Mouse (Mus musculus) hindbrain, embryonic 16.5 days (tissue): ENCODE results near the gene Kcnd2. TPM values are rescaled to one million over a fixed set of nuclear protein-coding genes. Genes with fewer than 3 reads are reported as not detected.

Experiments
- ATAC-seq: fragments of 200-750 bp; cut with Nextera tagmentation; 2 replicates; pipeline ENCODE4 v1.8.0; 2017; ENCODE audit warnings: moderate TSS enrichment, moderate library complexity
- H3K27ac ChIP-seq: fragments of 300-500 bp; sonication (generic); 2 replicates; pipeline ENCODE4 v1.5.1; 2014; ENCODE audit warnings: low read depth, mild to moderate bottlenecking, control low read depth, low read length, moderate library complexity
- H3K27me3 ChIP-seq: fragments of 300-500 bp; sonication (generic); replicated peaks from 2 replicates; pipeline ENCODE4 v1.6.1; 2014; ENCODE audit warnings: low read length; ENCODE audit not compliant: control insufficient read depth, insufficient read depth
- H3K36me3 ChIP-seq: fragments of 300-500 bp; sonication (generic); 2 replicates; pipeline ENCODE4 v1.6.1; 2014; ENCODE audit warnings: mild to moderate bottlenecking, low read length, moderate library complexity, mixed read lengths; ENCODE audit not compliant: control insufficient read depth, insufficient read depth
- H3K4me1 ChIP-seq: fragments of 300-500 bp; sonication (generic); 2 replicates; pipeline ENCODE4 v1.6.1; 2014; ENCODE audit warnings: low read depth, low read length; ENCODE audit not compliant: control insufficient read depth, insufficient read depth
- H3K4me2 ChIP-seq: fragments of 300-500 bp; sonication (generic); 2 replicates; pipeline ENCODE4 v1.6.1; 2014; ENCODE audit warnings: mild to moderate bottlenecking, low read length, control low read depth, moderate library complexity
- H3K4me3 ChIP-seq: fragments of 300-500 bp; sonication (generic); 2 replicates; pipeline ENCODE4 v1.5.1; 2014; ENCODE audit warnings: mild to moderate bottlenecking, low read length, control low read depth, moderate library complexity
- H3K9ac ChIP-seq: fragments of 300-500 bp; sonication (generic); 2 replicates; pipeline ENCODE4 v1.6.1; 2014; ENCODE audit warnings: low read depth, mild to moderate bottlenecking, control low read depth, low read length, moderate library complexity
- H3K9me3 ChIP-seq: fragments of 300-500 bp; sonication (generic); 2 replicates; pipeline ENCODE4 v1.6.1; 2014; ENCODE audit warnings: mild to moderate bottlenecking, low read length, moderate library complexity; ENCODE audit not compliant: control insufficient read depth
- WGBS: fragments of 180-500 bp; shearing (Covaris S2); extraction: QIAGEN DNeasy Blood & Tissue Kit; methylation state at CpG from one replicate; pipeline ENCODE4 v1.1.7; 2014; 5-methylcytosine and 5-hydroxymethylcytosine counted together
- polyA plus RNA-seq: library from polyadenylated mRNA; unstranded; fragments of >200 nt; fragmentation: Nextera tagmentation; extraction: Ambion mirVana; gene quantifications from 2 replicates; pipeline ENCODE4 v1.2.1, GENCODE M21; 2015

Kcnd2 gene
- polyA plus RNA-seq, 1 experiment from 2014 or later: 30.3 TPM

DNA sequence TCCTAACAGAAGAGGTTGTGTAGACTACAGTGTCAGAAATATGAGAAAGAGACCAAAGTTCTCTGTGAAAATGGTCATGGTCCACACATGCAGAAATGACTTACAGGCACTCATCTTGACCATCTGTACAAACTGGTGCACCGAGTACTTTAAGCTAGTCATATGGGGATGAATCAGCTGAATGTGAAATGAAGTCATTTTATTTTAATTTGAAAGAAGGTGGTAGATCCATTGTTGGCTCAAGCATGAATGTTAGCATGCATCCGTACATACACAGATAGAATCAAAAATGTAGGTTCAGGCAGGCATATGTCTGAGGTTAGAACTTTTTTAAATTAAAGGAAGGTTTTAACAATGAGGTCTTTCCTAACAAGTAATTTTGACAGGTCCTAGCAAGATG lies 273.2 kb downstream of the Kcnd2 start:
- ATAC-seq: no peak

DNA sequence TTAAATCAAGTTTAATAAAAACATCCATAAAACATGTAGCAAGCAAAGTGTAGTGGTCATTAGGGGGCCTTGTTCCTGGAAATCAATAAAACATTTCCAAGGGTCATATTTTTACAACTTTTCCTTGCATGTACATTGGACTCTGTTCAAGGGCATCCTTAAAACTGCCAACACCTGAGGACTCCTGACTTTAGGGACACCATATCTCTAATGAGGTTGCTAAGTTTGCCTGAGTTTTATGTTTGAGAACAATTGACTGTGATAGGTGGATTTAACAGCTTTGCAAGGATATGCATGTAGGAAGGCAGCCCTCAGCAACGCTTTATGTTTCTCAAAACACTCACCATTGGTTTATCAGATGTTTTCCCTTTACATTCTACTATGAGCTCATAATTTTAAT lies 287.6 kb downstream of the Kcnd2 start:
- Histone ChIP-seq H3K4me3 (no peak overlapping the region), H3K4me2 (no peak overlapping the region), H3K4me1 (no peaks in the 10 kb centered on the region), H3K27ac (no peak overlapping the region), H3K9me3 (no peaks in the 10 kb centered on the region), H3K36me3 (no peaks in the 10 kb centered on the region), H3K9ac (no peak overlapping the region), H3K27me3 (no peaks in the 10 kb centered on the region)
- ATAC-seq: no peak
- 86% methylated on average over 1 of the region's 1 CpGs for WGBS

More for the DNA sequence above, 273.2 kb downstream of the Kcnd2 start:
- Histone ChIP-seq H3K27ac (no peak overlapping the region), H3K27me3 (no peaks in the 10 kb centered on the region), H3K36me3 (no peaks in the 10 kb centered on the region), H3K9me3 (peaks cover 4% of the 10 kb centered on the region; the same call in 1 of the 2 replicates), H3K4me3 (no peak overlapping the region), H3K9ac (no peak overlapping the region), H3K4me2 (no peak overlapping the region), H3K4me1 (no peaks in the 10 kb centered on the region)
- WGBS: 86% methylated on average over 2 of the region's 2 CpGs

DNA sequence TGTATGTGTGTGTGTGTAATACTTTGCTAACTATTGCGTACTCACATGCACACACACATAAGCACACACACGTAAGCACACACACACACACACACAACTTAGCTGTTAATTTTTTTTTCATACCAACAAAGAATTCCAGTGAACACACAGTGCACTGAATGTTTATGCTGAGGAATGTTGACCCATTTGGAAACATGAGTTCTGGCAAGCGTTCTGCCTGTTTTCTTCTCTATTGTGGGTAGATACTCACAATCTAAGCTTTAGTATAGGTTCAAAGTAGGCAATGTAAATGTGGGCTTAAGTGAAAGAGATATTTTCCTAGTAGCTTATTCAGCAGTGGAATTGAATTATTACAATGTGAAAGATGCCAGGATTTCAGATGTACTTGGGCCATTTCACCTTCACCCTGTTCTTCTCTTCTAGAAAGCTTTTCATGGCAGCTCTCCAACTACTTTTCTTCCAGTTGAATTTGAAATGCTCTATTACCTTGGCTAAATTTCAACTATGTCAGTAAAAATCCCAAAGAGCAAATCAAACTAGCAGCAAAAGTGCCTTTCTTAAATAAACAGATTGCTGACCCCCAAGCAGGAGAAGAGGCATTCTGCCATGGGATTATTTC lies 295.4 kb downstream of the Kcnd2 start:
- 84% methylated on average over 3 of the region's 3 CpGs for WGBS

DNA sequence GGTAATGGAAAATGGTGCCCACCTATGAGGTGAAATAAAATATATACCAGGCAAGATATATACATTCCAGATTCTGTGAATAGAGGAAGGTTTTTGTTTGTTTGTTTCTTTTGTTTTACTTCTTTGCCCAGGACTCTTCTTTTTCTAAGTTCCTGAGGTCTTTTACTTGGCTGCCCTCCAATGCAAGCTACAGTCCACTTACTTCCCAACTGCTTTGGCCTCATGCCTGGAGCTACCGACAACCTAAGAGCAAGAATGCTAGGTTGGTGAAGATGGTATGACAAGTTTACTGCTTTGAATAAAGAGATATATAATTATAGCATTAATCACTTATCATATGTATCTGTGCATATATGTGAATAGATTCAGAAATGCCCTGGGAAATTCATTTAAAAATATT lies 305.0 kb downstream of the Kcnd2 start:
- Histone ChIP-seq H3K27ac (no peak overlapping the region), H3K9me3 (no peaks in the 10 kb centered on the region), H3K4me3 (no peak overlapping the region), H3K9ac (no peak overlapping the region), H3K36me3 (no peaks in the 10 kb centered on the region), H3K4me2 (no peak overlapping the region), H3K27me3 (no peaks in the 10 kb centered on the region), H3K4me1 (no peaks in the 10 kb centered on the region)
- 58% methylated on average over 1 of the region's 1 CpGs for WGBS
- no peak for ATAC-seq

More for the DNA sequence above, 295.4 kb downstream of the Kcnd2 start:
- no peak overlapping the region for H3K4me3 ChIP-seq
- no peaks in the 10 kb centered on the region for H3K36me3 ChIP-seq
- H3K27ac ChIP-seq: no peak overlapping the region
- no peaks in the 10 kb centered on the region for H3K4me1 ChIP-seq
- ATAC-seq: no peak
- no peak overlapping the region for H3K9ac ChIP-seq
- no peaks in the 10 kb centered on the region for H3K27me3 ChIP-seq
- H3K9me3 ChIP-seq: no peaks in the 10 kb centered on the region
- H3K4me2 ChIP-seq: no peak overlapping the region

DNA sequence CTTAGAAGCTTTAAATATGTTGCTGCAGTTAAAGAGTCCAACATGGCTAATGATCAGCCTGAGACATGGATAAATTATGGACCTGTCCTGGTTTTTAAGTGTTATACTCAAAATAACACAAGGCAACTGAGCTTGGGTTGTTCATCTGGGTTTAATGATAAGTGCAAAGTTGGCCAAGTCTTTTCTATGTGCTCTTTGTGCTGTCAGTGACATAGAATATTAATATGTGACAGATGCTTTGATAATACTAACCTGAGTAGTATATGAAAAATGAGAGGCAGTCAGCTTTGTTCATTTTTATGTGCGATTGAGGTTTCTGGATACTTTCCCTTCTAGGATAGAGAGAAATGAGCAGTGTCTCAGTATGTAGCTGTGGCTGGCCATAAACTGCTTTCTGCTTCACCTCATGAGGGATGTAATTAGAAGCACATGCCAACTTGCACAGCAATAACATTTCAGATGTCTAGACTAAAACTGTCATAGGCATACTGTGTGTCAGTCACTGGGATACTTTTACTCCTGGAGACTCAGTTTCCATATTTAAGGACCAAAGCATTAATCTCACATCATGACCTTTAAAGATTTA lies 312.3 kb downstream of the Kcnd2 start:
- Histone ChIP-seq H3K9ac (no peak overlapping the region), H3K4me1 (no peaks in the 10 kb centered on the region), H3K27me3 (no peaks in the 10 kb centered on the region), H3K36me3 (no peaks in the 10 kb centered on the region), H3K9me3 (no peaks in the 10 kb centered on the region), H3K4me3 (no peak overlapping the region), H3K4me2 (no peak overlapping the region), H3K27ac (no peak overlapping the region)
- no peak for ATAC-seq
- WGBS: 89% methylated on average over 1 of the region's 1 CpGs

DNA sequence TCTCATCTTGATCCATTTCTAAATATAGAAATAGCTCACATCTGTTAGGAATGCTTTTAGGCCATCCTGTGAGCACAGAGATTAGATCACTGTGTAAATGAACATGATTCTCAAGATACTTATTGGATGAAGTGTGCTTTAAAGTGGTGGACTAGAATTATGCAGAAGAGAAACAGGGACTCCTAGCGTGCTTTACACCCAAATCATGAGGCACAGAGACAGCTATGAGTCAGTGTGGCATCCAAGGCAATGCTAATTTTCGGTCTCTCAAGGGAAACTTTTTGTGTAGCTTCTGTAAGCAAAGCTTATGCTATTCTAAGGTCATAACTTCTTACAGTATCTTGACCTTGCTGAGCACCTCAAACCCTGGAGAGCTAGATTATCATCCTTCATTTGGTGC lies 318.7 kb downstream of the Kcnd2 start:
- H3K27me3 ChIP-seq: no peaks in the 10 kb centered on the region
- WGBS: 66% methylated on average over 2 of the region's 2 CpGs

DNA sequence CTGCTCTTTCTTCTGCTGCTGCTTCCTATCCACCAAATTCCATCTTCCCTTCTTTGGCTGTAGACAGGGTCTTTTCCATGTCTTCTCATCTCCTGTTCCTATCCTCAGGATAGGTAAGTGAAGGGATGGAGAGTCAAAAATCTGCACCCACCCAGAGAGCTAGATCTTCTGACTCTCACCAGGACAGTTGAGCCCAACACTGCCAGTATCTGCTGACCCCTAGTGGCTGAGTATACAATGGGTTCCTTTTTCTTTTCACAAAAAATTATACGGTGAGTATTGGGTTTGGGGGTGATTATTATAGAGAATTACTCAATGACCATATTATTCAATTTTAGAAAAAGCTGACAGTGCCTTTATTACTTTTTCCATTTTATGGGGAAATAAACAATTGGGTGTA lies 319.5 kb downstream of the Kcnd2 start:
- 26% methylated on average over 1 of the region's 1 CpGs for WGBS
- Histone ChIP-seq H3K27me3 (no peaks in the 10 kb centered on the region), H3K4me3 (no peak overlapping the region), H3K9ac (no peak overlapping the region), H3K36me3 (no peaks in the 10 kb centered on the region), H3K4me1 (no peaks in the 10 kb centered on the region), H3K27ac (no peak overlapping the region), H3K9me3 (no peaks in the 10 kb centered on the region), H3K4me2 (no peak overlapping the region)
- no peak for ATAC-seq

More for the DNA sequence above, 318.7 kb downstream of the Kcnd2 start:
- no peak overlapping the region for H3K9ac ChIP-seq
- H3K4me1 ChIP-seq: no peaks in the 10 kb centered on the region
- no peaks in the 10 kb centered on the region for H3K36me3 ChIP-seq
- H3K4me2 ChIP-seq: no peak overlapping the region
- no peak overlapping the region for H3K4me3 ChIP-seq
- no peaks in the 10 kb centered on the region for H3K9me3 ChIP-seq
- no peak for ATAC-seq
- H3K27ac ChIP-seq: no peak overlapping the region

DNA sequence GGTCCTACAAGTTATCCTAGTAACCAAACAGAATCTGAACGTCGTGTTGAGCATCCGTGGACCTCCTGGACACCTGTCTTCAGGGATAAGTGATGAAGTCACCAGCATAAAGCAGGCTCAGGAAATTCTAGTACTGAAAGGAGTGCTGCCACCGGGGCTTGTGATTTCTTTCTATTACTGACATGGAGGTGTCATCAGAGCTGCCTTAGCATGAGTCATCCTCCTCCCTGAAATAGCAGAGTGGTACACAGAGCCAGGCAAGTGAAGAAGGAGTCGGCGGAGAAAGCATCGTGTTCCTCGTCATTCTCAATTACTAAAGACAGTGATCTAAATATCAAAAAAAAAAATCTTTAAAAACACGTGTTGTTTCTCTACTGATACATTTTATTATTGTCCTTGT lies 336.2 kb downstream of the Kcnd2 start:
- no peaks in the 10 kb centered on the region for H3K36me3 ChIP-seq
- no peaks in the 10 kb centered on the region for H3K27me3 ChIP-seq
- no peak overlapping the region for H3K4me3 ChIP-seq
- no peak for ATAC-seq
- H3K4me1 ChIP-seq: no peaks in the 10 kb centered on the region
- 84% methylated on average over 9 of the region's 9 CpGs for WGBS
- no peak overlapping the region for H3K4me2 ChIP-seq
- no peaks in the 10 kb centered on the region for H3K9me3 ChIP-seq
- no peak overlapping the region for H3K9ac ChIP-seq
- no peak overlapping the region for H3K27ac ChIP-seq

DNA sequence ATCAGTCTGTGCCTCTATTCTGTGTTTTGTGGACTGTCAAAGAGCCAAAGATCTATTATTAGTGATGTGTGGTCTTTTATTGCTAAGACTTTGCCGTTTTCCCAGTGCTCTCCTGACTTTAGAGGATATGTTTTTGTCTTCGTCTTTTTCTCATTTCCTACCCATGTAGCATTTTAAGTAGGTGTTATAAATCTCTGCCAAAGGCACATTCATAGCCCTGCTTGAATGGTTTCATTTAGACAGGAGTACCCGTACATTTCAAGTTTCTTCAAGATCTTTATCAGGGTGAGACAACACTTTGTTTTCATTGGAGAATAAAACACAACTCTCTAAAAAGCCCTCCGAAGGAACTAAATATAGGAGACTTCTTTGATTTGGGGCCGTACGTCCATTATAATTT lies 355.7 kb downstream of the Kcnd2 start:
- no peak overlapping the region for H3K4me2 ChIP-seq
- H3K27me3 ChIP-seq: no peaks in the 10 kb centered on the region
- H3K4me3 ChIP-seq: no peak overlapping the region
- H3K9ac ChIP-seq: no peak overlapping the region
- H3K27ac ChIP-seq: no peak overlapping the region
- H3K4me1 ChIP-seq: no peaks in the 10 kb centered on the region
- H3K36me3 ChIP-seq: no peaks in the 10 kb centered on the region
- WGBS: 50% methylated on average over 6 of the region's 6 CpGs
- ATAC-seq: peak; percentile 42; the same call in 1 of the 2 replicates
- no peaks in the 10 kb centered on the region for H3K9me3 ChIP-seq
